Mouse (Mus musculus): ENCODE data around the gene Mafg. TPM values are rescaled to one million over a fixed set of nuclear protein-coding genes. Genes with fewer than 3 reads are reported as not detected.

The Mafg gene
- polyA plus RNA-seq, 1 experiment from 2014 or later = 20.2 TPM

- H3K9ac ChIP-seq (ENCODE audit: low read depth, low read length) = no peak overlapping the region
- H3K4me3 ChIP-seq (ENCODE audit: low read depth, low read length) = no peak overlapping the region
- no peaks in the 10 kb centered on the region for H3K36me3 ChIP-seq (ENCODE audit: control insufficient read depth, insufficient read depth, low read length)
- H3K4me1 ChIP-seq (ENCODE audit: control insufficient read depth, insufficient read depth, low read length) = peaks cover 11% of the 10 kb centered on the region
- H3K27me3 ChIP-seq (ENCODE audit: control insufficient read depth, insufficient read depth, low read length) = peaks cover 37% of the 10 kb centered on the region
- no peak overlapping the region for H3K27ac ChIP-seq (ENCODE audit: low read depth, low read length)
- no peak for ATAC-seq (replicated peaks; ENCODE audit: insufficient number of reproducible peaks, low FRiP score, low TSS enrichment)
- H3K4me2 ChIP-seq = no peak overlapping the region
- no peaks in the 10 kb centered on the region for H3K9me3 ChIP-seq (replicated peaks; ENCODE audit: control insufficient read depth, low read length)
- 67% methylated on average over 3 of the region's 3 CpGs for WGBS (ENCODE audit: insufficient replicate concordance)
These were observed 32.0 kb upstream of the Mafg start for GRCm38 (mm10) chr11:120665406-120665805.

DNA sequence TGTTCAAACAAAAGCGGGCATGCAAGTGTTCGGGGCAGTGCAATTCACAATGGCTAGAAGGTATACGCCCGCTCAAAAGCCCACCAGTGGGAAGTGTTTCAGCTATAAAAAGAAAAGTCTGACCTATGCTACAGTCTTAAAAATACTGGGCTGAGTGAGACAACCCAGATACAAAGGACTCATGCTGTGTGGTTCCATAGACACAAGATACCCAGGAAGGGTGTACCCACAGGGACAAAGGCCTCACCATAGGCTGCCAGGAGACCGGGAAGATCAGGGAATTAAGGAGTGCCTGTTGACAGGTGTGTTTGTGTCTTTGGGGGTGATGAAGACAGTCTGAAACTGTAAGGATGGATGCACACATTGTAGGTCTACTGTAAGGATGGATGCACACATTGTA lies 30.3 kb upstream of the Mafg start:
- H3K4me2 ChIP-seq = no peak overlapping the region
- no peak overlapping the region for H3K27ac ChIP-seq (ENCODE audit: low read depth, low read length)
- H3K36me3 ChIP-seq (ENCODE audit: control insufficient read depth, insufficient read depth, low read length) = no peaks in the 10 kb centered on the region
- H3K9ac ChIP-seq (ENCODE audit: low read depth, low read length) = no peak overlapping the region
- no peak for ATAC-seq (replicated peaks; ENCODE audit: insufficient number of reproducible peaks, low FRiP score, low TSS enrichment)
- H3K4me1 ChIP-seq (ENCODE audit: control insufficient read depth, insufficient read depth, low read length) = peaks cover 15% of the 10 kb centered on the region
- H3K9me3 ChIP-seq (replicated peaks; ENCODE audit: control insufficient read depth, low read length) = no peaks in the 10 kb centered on the region
- peaks cover 53% of the 10 kb centered on the region for H3K27me3 ChIP-seq (ENCODE audit: control insufficient read depth, insufficient read depth, low read length)
- WGBS (ENCODE audit: insufficient replicate concordance) = 87% methylated on average over 5 of the region's 5 CpGs
- no peak overlapping the region for H3K4me3 ChIP-seq (ENCODE audit: low read depth, low read length)

- WGBS (ENCODE audit: insufficient replicate concordance) = 57% methylated on average over 6 of the region's 6 CpGs
- Histone ChIP-seq H3K9ac (ENCODE audit: low read depth, low read length) (no peak overlapping the region), H3K4me1 (ENCODE audit: control insufficient read depth, insufficient read depth, low read length) (peaks cover 15% of the 10 kb centered on the region), H3K9me3 (replicated peaks; ENCODE audit: control insufficient read depth, low read length) (no peaks in the 10 kb centered on the region), H3K27ac (ENCODE audit: low read depth, low read length) (no peak overlapping the region), H3K4me2 (no peak overlapping the region), H3K4me3 (ENCODE audit: low read depth, low read length) (no peak overlapping the region), H3K36me3 (ENCODE audit: control insufficient read depth, insufficient read depth, low read length) (no peaks in the 10 kb centered on the region), H3K27me3 (ENCODE audit: control insufficient read depth, insufficient read depth, low read length) (peaks cover 63% of the 10 kb centered on the region)
- ATAC-seq (replicated peaks; ENCODE audit: insufficient number of reproducible peaks, low FRiP score, low TSS enrichment) = no peak
These were observed 29.4 kb upstream of the Mafg start for GRCm38 (mm10) chr11:120662759-120663158.

- H3K4me1 ChIP-seq (ENCODE audit: control insufficient read depth, insufficient read depth, low read length) = peaks cover 15% of the 10 kb centered on the region
- H3K27me3 ChIP-seq (ENCODE audit: control insufficient read depth, insufficient read depth, low read length) = peaks cover 80% of the 10 kb centered on the region
- 1% methylated on average over 35 of the region's 35 CpGs for WGBS (ENCODE audit: insufficient replicate concordance)
- no peak for ATAC-seq (replicated peaks; ENCODE audit: insufficient number of reproducible peaks, low FRiP score, low TSS enrichment)
- peak within 1 kb of the TSS; percentile 63 for H3K9ac ChIP-seq (ENCODE audit: low read depth, low read length)
- peak within 1 kb of the TSS; percentile 81 for H3K4me2 ChIP-seq
- H3K36me3 ChIP-seq (ENCODE audit: control insufficient read depth, insufficient read depth, low read length) = no peaks in the 10 kb centered on the region
- H3K9me3 ChIP-seq (replicated peaks; ENCODE audit: control insufficient read depth, low read length) = no peaks in the 10 kb centered on the region
- no peak within 1 kb of the TSS for H3K27ac ChIP-seq (ENCODE audit: low read depth, low read length)
- peak within 1 kb of the TSS; percentile 49 for H3K4me3 ChIP-seq (ENCODE audit: low read depth, low read length)
These were observed 27.7 kb upstream of the Mafg start, which contains the start of gene Notum for GRCm38 (mm10) chr11:120661076-120661460. TSS of gene Notum (minus strand) at chr11:120661175.

DNA sequence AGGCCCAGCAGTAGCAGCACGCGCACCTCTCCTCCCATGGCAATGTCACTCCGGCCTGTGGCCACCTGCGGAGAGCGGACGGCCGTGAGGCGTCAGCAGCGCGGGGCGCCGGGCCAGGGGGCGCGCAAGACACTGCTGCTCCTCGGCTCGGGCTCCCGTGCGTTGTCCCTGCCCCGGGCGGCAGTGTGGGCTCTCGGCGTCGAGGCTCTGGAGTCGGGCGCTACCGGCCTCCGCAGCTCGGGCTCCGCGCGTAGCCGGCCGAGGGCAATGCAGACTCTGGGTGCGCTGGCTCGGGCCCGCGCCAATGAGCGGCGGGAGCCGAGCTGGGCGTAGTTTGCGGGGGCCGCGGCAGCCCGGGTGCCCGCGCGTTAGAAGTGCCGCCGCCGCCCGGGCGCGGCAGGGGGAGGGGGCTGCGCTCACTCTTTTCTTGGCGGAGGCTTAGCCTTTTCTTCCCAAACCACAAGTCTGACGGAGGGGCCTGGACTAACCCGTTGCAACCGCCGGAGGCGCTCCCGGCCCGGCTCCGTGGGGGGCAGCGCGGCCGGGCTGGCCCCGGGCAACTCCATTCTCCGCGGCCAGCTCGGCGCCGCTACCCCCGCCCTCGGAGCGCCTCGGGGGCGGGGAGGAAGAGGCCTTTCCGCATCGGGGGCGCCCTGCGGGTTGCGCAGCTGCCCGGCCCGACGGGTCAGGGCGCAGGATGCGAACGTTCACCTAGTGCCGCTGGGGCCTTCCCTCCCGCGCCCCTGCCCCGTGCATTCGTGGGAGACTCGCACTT lies 27.1 kb upstream of the Mafg start:
- Histone ChIP-seq H3K27me3 (ENCODE audit: control insufficient read depth, insufficient read depth, low read length) (peaks cover 83% of the 10 kb centered on the region), H3K4me2 (peak overlapping the region; percentile 81)
- WGBS (ENCODE audit: insufficient replicate concordance) = under 1% methylated on average over 79 of the region's 95 CpGs

GRCm38 (mm10) chr11:120659509-120660300 lies 26.3 kb upstream of the Mafg start:
- ATAC-seq (replicated peaks; ENCODE audit: insufficient number of reproducible peaks, low FRiP score, low TSS enrichment) = no peak
- peaks cover 15% of the 10 kb centered on the region for H3K4me1 ChIP-seq (ENCODE audit: control insufficient read depth, insufficient read depth, low read length)
- H3K36me3 ChIP-seq (ENCODE audit: control insufficient read depth, insufficient read depth, low read length) = no peaks in the 10 kb centered on the region
- peak overlapping the region; percentile 49 for H3K4me3 ChIP-seq (ENCODE audit: low read depth, low read length)
- no peak overlapping the region for H3K27ac ChIP-seq (ENCODE audit: low read depth, low read length)
- peak overlapping the region; percentile 63 for H3K9ac ChIP-seq (ENCODE audit: low read depth, low read length)
- WGBS (ENCODE audit: insufficient replicate concordance) = 5% methylated on average over 50 of the region's 50 CpGs
- peak overlapping the region; percentile 81 for H3K4me2 ChIP-seq
- no peaks in the 10 kb centered on the region for H3K9me3 ChIP-seq (replicated peaks; ENCODE audit: control insufficient read depth, low read length)
- H3K27me3 ChIP-seq (ENCODE audit: control insufficient read depth, insufficient read depth, low read length) = peaks cover 76% of the 10 kb centered on the region

More for the DNA sequence above, 27.1 kb upstream of the Mafg start:
- ATAC-seq (replicated peaks; ENCODE audit: insufficient number of reproducible peaks, low FRiP score, low TSS enrichment) = 0 out of 2 replicates have a peak, but pooled peaks have one; percentile 57
- no peaks in the 10 kb centered on the region for H3K9me3 ChIP-seq (replicated peaks; ENCODE audit: control insufficient read depth, low read length)
- peaks cover 15% of the 10 kb centered on the region for H3K4me1 ChIP-seq (ENCODE audit: control insufficient read depth, insufficient read depth, low read length)
- no peaks in the 10 kb centered on the region for H3K36me3 ChIP-seq (ENCODE audit: control insufficient read depth, insufficient read depth, low read length)
- peak overlapping the region; percentile 63 for H3K9ac ChIP-seq (ENCODE audit: low read depth, low read length)
- H3K4me3 ChIP-seq (ENCODE audit: low read depth, low read length) = peak overlapping the region; percentile 49
- no peak overlapping the region for H3K27ac ChIP-seq (ENCODE audit: low read depth, low read length)

DNA sequence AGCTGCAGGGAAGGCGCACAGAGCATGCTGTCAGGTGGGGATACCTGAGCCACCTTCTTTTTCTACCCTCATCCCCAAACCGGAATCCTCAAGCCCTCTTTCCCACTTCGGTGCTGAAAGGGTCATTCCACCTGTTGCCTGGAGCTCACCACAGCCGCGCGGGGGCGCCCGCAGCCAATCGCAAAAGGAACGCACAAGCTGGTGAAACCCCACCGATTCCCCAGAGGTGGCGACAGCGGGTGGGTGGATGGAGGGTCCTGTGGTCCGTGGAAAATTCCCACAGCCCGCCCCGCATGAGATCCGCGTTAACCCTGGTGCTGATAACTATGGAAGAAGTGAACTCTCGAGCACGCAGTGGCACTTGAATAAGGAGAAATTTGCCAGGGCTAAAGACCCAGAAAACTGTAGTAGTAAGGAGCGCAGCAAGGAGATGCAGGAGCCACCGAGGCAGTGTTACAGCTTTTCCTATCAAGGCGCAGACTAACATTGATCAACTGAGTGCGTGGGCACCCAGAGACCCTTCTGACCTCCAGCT lies 25.5 kb upstream of the Mafg start:
- peak overlapping the region; percentile 81 for H3K4me2 ChIP-seq
- no peak overlapping the region for H3K9ac ChIP-seq (ENCODE audit: low read depth, low read length)
- peak overlapping the region; percentile 49 for H3K4me3 ChIP-seq (ENCODE audit: low read depth, low read length)
- peaks cover 15% of the 10 kb centered on the region for H3K4me1 ChIP-seq (ENCODE audit: control insufficient read depth, insufficient read depth, low read length)
- no peaks in the 10 kb centered on the region for H3K9me3 ChIP-seq (replicated peaks; ENCODE audit: control insufficient read depth, low read length)
- H3K27ac ChIP-seq (ENCODE audit: low read depth, low read length) = no peak overlapping the region
- H3K27me3 ChIP-seq (ENCODE audit: control insufficient read depth, insufficient read depth, low read length) = peaks cover 76% of the 10 kb centered on the region
- no peak for ATAC-seq (replicated peaks; ENCODE audit: insufficient number of reproducible peaks, low FRiP score, low TSS enrichment)
- H3K36me3 ChIP-seq (ENCODE audit: control insufficient read depth, insufficient read depth, low read length) = no peaks in the 10 kb centered on the region
- 4% methylated on average over 24 of the region's 24 CpGs for WGBS (ENCODE audit: insufficient replicate concordance)

DNA sequence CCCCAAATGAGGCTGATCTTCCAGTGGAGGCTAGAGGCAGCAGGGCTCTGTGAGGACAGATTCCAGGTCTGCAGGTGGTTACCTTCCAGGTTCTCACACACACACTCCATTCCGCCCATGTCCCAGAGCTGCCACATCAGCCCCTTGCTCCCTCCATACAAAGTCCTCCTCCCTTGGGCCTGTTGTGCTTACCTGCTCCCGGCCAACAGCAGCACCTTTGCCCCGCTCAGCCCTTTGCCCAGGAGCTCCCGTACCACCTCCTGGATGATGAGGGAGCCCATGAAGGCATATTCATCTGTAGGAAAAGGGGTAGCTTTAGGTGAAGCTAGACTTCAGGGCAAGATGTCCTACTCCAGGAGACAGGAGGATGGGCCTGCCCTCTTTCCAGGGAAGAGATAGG lies 23.9 kb upstream of the Mafg start:
- H3K4me1 ChIP-seq (ENCODE audit: control insufficient read depth, insufficient read depth, low read length) = peaks cover 11% of the 10 kb centered on the region
- no peak overlapping the region for H3K9ac ChIP-seq (ENCODE audit: low read depth, low read length)
- H3K36me3 ChIP-seq (ENCODE audit: control insufficient read depth, insufficient read depth, low read length) = no peaks in the 10 kb centered on the region
- H3K27ac ChIP-seq (ENCODE audit: low read depth, low read length) = no peak overlapping the region
- H3K4me2 ChIP-seq = no peak overlapping the region
- peaks cover 66% of the 10 kb centered on the region for H3K27me3 ChIP-seq (ENCODE audit: control insufficient read depth, insufficient read depth, low read length)
- ATAC-seq (replicated peaks; ENCODE audit: insufficient number of reproducible peaks, low FRiP score, low TSS enrichment) = no peak
- no peak overlapping the region for H3K4me3 ChIP-seq (ENCODE audit: low read depth, low read length)
- WGBS (ENCODE audit: insufficient replicate concordance) = 85% methylated on average over 4 of the region's 4 CpGs
- H3K9me3 ChIP-seq (replicated peaks; ENCODE audit: control insufficient read depth, low read length) = no peaks in the 10 kb centered on the region
